Mouse (Mus musculus): Measurements from ENCODE around the gene Mgat3. TPM values are rescaled to one million over a fixed set of nuclear protein-coding genes. Genes with fewer than 3 reads are reported as not detected.

Gene Mgat3
- polyA plus RNA-seq, 1 experiment from 2014 or later: 1.4 TPM

DNA sequence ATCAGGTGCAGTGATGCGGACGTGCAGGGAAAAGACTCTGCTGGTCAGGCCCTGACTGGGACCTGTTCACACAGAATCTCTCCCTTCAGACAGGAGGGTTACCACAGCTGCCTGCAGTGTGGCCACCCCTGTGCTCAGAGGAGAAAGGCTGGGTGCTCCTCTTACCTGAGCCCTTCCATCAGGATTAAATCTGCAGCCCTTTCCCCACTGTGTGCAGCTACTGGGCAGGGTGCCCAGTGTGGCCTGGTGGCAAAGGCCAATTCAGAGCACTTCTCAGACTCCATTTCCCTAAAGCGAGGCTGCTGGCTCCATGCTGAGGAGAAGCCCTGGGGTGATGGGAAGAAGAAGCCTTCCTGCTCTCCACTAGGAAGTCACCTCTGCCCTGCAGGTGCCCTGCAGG lies 12.3 kb upstream of the Mgat3 start:
- H3K4me1 ChIP-seq (replicated peaks): peaks cover 22% of the 10 kb centered on the region
- no peak overlapping the region for H3K27ac ChIP-seq (ENCODE audit: poor library complexity, severe bottlenecking)
- no peak overlapping the region for H3K4me2 ChIP-seq
- H3K4me3 ChIP-seq: no peak overlapping the region
- no peak overlapping the region for H3K9ac ChIP-seq
- H3K36me3 ChIP-seq: peaks cover 72% of the 10 kb centered on the region
- no peaks in the 10 kb centered on the region for H3K27me3 ChIP-seq (replicated peaks)
- H3K9me3 ChIP-seq (replicated peaks): no peaks in the 10 kb centered on the region
- no peak for ATAC-seq (ENCODE audit: insufficient number of reproducible peaks, low FRiP score)
- WGBS: 91% methylated on average over 3 of the region's 3 CpGs

DNA sequence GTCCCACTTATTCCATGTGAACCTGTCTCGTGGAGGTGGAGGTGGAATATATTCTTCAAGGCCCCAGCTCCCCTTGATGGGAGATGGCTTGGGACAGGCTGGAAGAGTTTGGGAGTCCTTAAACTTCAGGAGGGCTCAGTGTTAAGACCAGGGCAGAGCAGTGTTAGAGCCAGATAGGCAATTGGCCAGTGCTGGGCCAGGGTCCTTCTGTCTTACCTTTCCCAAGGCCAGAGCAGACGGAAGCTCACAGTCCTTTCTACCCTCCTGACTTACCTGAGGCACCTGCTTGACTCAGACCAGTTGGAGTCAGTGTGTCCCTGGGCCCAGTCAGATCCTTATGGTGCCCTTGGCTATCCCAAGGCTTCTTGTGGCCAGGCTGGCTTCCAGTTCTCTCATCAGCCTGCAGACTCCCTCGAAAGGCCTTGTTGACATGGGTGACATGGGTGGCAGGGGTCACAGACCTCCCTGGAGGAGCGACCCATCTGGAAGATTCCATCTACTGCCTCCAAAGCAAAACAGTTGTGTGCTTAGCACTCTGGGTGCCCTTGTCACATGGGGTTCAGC lies 11.0 kb upstream of the Mgat3 start:
- WGBS: 78% methylated on average over 4 of the region's 4 CpGs

DNA sequence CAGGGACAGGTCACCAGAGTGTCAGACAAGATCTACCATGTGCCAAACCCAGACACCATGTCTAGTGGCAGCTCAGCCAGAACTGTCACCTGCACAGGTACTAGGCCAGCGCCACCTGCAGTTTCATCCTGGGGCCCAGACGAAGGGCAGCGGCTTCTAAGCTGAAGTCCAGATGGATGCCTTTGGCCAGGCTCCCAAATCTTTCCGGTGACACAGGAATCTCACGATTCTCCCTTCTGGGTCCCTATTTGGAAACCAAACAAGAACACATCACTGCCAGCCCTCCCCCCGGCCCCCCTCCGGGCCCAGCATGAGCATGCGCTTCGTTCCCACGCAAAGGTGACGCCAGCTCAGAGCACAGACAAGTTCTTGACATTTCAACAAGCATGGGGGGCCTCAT lies 10.2 kb upstream of the Mgat3 start:
- Histone ChIP-seq H3K36me3 (peaks cover 52% of the 10 kb centered on the region), H3K9ac (no peak overlapping the region), H3K27ac (ENCODE audit: poor library complexity, severe bottlenecking) (no peak overlapping the region), H3K9me3 (replicated peaks) (no peaks in the 10 kb centered on the region), H3K27me3 (replicated peaks) (no peaks in the 10 kb centered on the region), H3K4me2 (no peak overlapping the region), H3K4me1 (replicated peaks) (peaks cover 14% of the 10 kb centered on the region), H3K4me3 (no peak overlapping the region)
- 85% methylated on average over 11 of the region's 11 CpGs for WGBS
- no peak for ATAC-seq (ENCODE audit: insufficient number of reproducible peaks, low FRiP score)

More for the DNA sequence above, 11.0 kb upstream of the Mgat3 start:
- Histone ChIP-seq H3K27ac (ENCODE audit: poor library complexity, severe bottlenecking) (no peak overlapping the region), H3K9me3 (replicated peaks) (no peaks in the 10 kb centered on the region), H3K4me1 (replicated peaks) (peaks cover 22% of the 10 kb centered on the region), H3K9ac (no peak overlapping the region), H3K4me2 (no peak overlapping the region), H3K36me3 (peaks cover 60% of the 10 kb centered on the region), H3K4me3 (no peak overlapping the region), H3K27me3 (replicated peaks) (no peaks in the 10 kb centered on the region)
- ATAC-seq (ENCODE audit: insufficient number of reproducible peaks, low FRiP score): no peak

DNA sequence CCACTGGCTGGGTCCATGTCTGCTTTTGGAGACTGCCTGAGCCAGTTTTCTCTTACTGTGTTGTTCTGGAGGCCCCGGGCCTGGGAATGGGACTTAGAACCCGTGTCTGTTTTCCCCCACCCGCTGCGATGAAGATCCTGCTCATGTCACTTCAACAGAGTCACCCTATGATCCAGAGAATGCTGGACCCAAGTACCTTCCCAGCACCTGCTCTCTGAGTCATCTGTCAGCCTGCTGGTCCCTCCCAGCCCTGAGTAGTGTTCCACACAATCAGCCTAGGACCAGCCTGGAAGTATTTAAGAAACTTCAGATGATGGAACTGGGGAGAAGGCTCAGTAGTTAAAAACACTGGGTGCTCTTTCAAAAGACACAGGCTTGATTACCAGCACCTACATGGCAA lies 9.8 kb upstream of the Mgat3 start:
- Histone ChIP-seq H3K9ac (no peak overlapping the region), H3K27ac (ENCODE audit: poor library complexity, severe bottlenecking) (no peak overlapping the region), H3K36me3 (peaks cover 47% of the 10 kb centered on the region), H3K4me2 (no peak overlapping the region), H3K4me1 (replicated peaks) (peaks cover 10% of the 10 kb centered on the region), H3K27me3 (replicated peaks) (no peaks in the 10 kb centered on the region), H3K4me3 (no peak overlapping the region), H3K9me3 (replicated peaks) (no peaks in the 10 kb centered on the region)
- ATAC-seq (ENCODE audit: insufficient number of reproducible peaks, low FRiP score): no peak
- WGBS: 89% methylated on average over 4 of the region's 4 CpGs

DNA sequence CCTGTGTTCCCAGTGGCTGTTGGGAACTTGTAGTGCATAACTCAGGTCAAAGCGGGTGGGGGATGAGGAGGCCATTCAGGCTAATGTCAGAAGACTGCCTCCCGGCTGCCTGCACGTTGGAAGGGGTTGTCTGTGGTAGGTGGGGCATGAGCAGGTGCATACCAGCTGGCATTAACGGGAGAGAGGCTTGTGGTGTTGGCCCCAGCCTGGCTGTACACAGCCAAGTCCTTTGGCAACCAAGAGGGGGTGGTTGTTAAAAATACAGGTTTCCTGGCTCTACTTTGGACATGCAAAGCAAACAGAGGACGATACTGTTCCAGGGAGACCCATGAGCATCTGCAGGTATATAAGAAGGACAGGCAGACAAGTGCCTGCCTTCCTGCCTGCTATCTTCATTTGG lies 8.1 kb upstream of the Mgat3 start:
- H3K9me3 ChIP-seq (replicated peaks): no peaks in the 10 kb centered on the region
- 54% methylated on average over 5 of the region's 5 CpGs for WGBS
- no peak overlapping the region for H3K4me2 ChIP-seq
- no peak overlapping the region for H3K9ac ChIP-seq
- H3K27me3 ChIP-seq (replicated peaks): 0 out of 2 replicates have a peak, but pooled peaks cover 7% of the 10 kb centered on the region
- H3K4me1 ChIP-seq (replicated peaks): no peaks in the 10 kb centered on the region
- H3K36me3 ChIP-seq: peaks cover 31% of the 10 kb centered on the region
- no peak overlapping the region for H3K4me3 ChIP-seq
- H3K27ac ChIP-seq (ENCODE audit: poor library complexity, severe bottlenecking): no peak overlapping the region
- no peak for ATAC-seq (ENCODE audit: insufficient number of reproducible peaks, low FRiP score)

DNA sequence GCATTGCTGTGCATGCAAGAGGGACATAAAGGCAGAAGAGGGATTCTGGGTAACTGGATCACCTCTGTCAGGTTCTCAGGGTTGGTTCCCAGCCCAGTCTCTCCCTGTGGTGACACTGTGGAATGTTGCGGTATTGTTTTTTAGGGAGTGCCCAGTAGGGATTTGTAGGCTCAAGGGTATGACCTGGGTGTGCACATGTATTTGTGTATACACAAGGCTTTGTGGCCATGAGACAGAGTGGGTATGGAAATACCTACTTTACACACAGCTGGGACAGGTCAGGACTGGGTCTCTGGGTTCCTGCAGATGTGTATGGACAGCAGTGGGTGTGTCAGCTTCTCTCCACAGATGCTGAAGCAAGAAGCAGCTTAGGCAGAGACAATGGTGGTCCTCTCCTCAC lies 4.0 kb upstream of the Mgat3 start:
- Histone ChIP-seq H3K27me3 (replicated peaks) (0 out of 2 replicates have a peak, but pooled peaks cover 30% of the 10 kb centered on the region), H3K36me3 (no peaks in the 10 kb centered on the region), H3K4me1 (replicated peaks) (peaks cover 15% of the 10 kb centered on the region), H3K9ac (no peak overlapping the region), H3K4me3 (no peak overlapping the region), H3K4me2 (no peak overlapping the region), H3K9me3 (replicated peaks) (no peaks in the 10 kb centered on the region), H3K27ac (ENCODE audit: poor library complexity, severe bottlenecking) (no peak overlapping the region)
- WGBS: 94% methylated on average over 1 of the region's 1 CpGs
- no peak for ATAC-seq (ENCODE audit: insufficient number of reproducible peaks, low FRiP score)

DNA sequence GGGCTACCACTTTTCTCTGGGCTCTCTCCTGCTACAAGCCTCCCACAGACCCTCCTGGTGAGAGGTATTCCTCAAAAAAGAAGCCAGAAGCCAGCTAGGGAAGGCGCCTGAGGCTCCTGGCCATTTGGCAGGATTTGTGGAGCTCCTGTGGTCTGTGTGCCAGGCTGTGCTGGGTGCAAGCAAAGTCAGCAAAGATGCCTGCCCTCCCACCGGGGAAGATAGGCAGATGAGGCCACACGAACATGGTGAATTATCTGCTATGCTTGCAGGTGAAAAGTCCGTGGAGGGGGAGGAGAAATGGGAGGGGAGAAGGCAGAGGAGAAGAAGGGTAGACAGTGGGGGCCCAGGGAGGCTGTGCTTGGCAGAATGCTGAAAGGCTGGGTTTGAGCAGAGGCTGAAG lies 3.2 kb upstream of the Mgat3 start:
- H3K9me3 ChIP-seq (replicated peaks): no peaks in the 10 kb centered on the region
- H3K9ac ChIP-seq: no peak overlapping the region
- H3K4me2 ChIP-seq: no peak overlapping the region
- no peak overlapping the region for H3K27ac ChIP-seq (ENCODE audit: poor library complexity, severe bottlenecking)
- no peak overlapping the region for H3K4me3 ChIP-seq
- peaks cover 23% of the 10 kb centered on the region for H3K4me1 ChIP-seq (replicated peaks)
- no peak for ATAC-seq (ENCODE audit: insufficient number of reproducible peaks, low FRiP score)
- WGBS: 30% methylated on average over 4 of the region's 4 CpGs
- no peaks in the 10 kb centered on the region for H3K36me3 ChIP-seq
- peaks cover 39% of the 10 kb centered on the region for H3K27me3 ChIP-seq (replicated peaks)

DNA sequence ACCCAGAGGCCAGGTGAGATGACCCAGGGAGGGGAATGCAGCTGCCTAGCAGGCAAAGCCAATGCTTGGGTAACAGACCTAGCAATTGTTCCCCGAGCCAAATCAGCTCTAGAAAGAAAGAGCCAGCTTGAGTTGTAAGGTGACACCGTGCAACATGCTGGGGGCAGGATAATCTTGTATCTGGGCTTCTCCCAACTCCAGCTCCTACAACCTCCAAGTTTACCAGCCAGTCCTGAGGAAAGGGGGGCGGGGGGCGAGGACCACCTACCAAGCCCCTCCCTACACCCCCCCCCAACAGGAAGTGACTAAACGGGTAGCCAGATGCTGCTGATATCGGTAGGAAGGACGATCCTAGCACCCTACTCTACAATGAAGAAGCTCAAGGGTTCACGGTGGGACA lies 2.2 kb upstream of the Mgat3 start:
- no peak overlapping the region for H3K4me3 ChIP-seq
- WGBS: 4% methylated on average over 8 of the region's 8 CpGs
- H3K9me3 ChIP-seq (replicated peaks): no peaks in the 10 kb centered on the region
- no peak overlapping the region for H3K9ac ChIP-seq
- H3K4me2 ChIP-seq: no peak overlapping the region
- H3K27me3 ChIP-seq (replicated peaks): peaks cover 46% of the 10 kb centered on the region
- peaks cover 23% of the 10 kb centered on the region for H3K4me1 ChIP-seq (replicated peaks)
- no peak overlapping the region for H3K27ac ChIP-seq (ENCODE audit: poor library complexity, severe bottlenecking)
- H3K36me3 ChIP-seq: no peaks in the 10 kb centered on the region
- no peak for ATAC-seq (ENCODE audit: insufficient number of reproducible peaks, low FRiP score)

DNA sequence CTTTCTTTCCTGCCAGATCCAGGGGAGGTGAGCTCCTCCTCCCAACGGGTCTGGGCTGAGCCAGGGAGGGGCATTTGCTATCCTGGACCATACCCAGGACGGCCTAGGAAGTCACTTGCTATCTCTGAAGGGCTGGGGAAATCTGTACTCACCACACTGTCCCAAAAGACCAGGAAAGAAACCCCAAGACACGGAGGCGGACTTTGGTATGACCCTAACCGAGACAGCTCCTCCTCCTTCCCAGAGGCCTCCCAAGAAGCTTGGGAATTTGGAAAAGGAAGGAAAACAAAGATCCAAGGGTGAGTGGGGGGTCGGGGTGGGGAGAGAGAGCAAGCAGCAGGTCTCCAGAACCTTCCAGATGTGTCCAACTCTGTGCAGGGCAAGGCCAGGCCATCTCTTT lies 1.7 kb upstream of the Mgat3 start:
- peaks cover 25% of the 10 kb centered on the region for H3K4me1 ChIP-seq (replicated peaks)
- H3K36me3 ChIP-seq: no peaks in the 10 kb centered on the region
- H3K9me3 ChIP-seq (replicated peaks): no peaks in the 10 kb centered on the region
- WGBS: 18% methylated on average over 6 of the region's 6 CpGs
- peaks cover 46% of the 10 kb centered on the region for H3K27me3 ChIP-seq (replicated peaks)
- H3K4me3 ChIP-seq: no peak overlapping the region
- no peak overlapping the region for H3K27ac ChIP-seq (ENCODE audit: poor library complexity, severe bottlenecking)
- H3K9ac ChIP-seq: no peak overlapping the region
- ATAC-seq (ENCODE audit: insufficient number of reproducible peaks, low FRiP score): no peak
- no peak overlapping the region for H3K4me2 ChIP-seq

DNA sequence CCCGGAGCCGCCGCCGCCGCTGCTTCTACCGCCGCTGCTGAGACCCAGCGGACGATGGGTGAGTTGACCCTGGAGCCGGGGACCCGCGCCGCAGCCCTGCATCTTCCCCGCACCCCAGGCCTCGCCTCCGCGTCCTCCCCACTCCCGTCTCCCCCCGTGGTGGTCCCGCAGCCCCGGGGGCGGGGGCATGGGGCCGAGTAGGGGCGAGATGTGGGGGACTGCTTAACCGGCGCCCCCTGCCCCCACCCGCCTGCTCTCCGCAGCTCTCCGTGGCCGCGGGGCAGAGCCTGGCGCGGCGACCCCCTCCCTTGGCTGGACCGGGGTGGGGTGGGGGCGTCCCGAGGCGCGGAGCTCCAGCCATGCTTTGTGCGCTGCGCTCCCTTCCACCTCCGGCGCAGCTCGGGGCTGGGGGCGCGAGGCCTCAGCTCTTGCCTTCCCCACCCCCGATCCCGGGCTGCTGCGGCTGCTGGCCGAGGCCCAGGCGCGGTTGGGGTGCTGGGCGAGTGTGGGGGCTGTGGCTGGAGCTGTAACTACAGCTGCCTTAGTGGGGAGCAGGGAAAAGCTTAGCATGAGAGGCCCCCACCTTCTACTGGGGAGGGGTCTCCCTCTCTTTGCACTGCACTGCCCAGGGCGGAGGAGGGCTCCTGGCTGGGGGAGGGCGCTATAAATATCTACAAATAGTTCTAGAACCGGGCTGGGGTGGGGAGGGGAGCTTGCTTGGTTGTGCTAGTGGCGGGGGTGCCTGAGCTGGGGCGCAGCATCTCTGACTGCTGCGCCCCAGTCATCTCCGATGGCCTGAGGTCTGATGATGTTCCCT lies 468 bp downstream of the Mgat3 start:
- ATAC-seq (ENCODE audit: insufficient number of reproducible peaks, low FRiP score): peak; percentile 30
- WGBS: under 1% methylated on average over 49 of the region's 60 CpGs

DNA sequence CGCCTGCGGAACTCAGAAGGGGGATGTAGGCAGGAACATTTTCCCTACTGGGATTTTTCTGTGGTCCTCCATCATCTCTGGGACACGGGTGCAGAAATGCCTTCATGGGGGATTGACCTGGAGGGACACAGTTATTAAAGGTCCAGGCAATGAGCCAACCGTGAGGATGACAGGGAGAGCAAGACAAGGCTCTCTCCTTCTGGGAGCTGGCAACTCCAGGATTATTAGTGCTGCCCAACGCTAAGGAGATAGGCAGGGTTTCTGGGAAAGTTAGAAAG lies 1.0 kb downstream of the Mgat3 start:
- no peak for ATAC-seq (ENCODE audit: insufficient number of reproducible peaks, low FRiP score)

More for the DNA sequence above, 468 bp downstream of the Mgat3 start:
- peak overlapping the region; percentile 74 for H3K4me3 ChIP-seq
- H3K9me3 ChIP-seq (replicated peaks): no peaks in the 10 kb centered on the region
- peak overlapping the region; percentile 77 for H3K9ac ChIP-seq
- H3K4me2 ChIP-seq: peak overlapping the region; percentile 99
- no peaks in the 10 kb centered on the region for H3K36me3 ChIP-seq
- H3K27me3 ChIP-seq (replicated peaks): peaks cover 46% of the 10 kb centered on the region
- H3K27ac ChIP-seq (ENCODE audit: poor library complexity, severe bottlenecking): no peak overlapping the region
- H3K4me1 ChIP-seq (replicated peaks): peaks cover 28% of the 10 kb centered on the region

DNA sequence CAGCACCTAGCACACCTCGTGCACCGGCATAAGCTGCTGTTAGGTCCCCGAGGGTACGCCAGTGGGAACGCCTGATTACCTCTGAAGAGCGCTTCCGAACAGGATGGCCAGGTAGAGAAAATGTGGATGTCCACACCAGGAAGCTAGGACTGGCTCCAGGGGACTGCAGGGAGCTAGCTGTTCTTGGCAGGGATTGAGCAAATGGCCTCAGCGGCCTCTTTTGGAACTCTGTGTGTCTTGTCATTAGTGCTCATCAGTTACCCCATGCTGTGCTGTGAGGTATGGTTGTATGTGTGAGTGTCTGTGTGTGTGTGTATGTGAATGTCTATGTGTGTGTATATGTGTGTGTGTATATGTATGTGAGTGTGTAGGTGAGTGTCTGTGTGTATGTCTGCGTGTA lies 1.8 kb downstream of the Mgat3 start:
- 71% methylated on average over 9 of the region's 9 CpGs for WGBS
- Histone ChIP-seq H3K9ac (no peak overlapping the region), H3K36me3 (no peaks in the 10 kb centered on the region), H3K4me3 (no peak overlapping the region), H3K27ac (ENCODE audit: poor library complexity, severe bottlenecking) (no peak overlapping the region), H3K4me2 (no peak overlapping the region), H3K27me3 (replicated peaks) (peaks cover 38% of the 10 kb centered on the region), H3K9me3 (replicated peaks) (no peaks in the 10 kb centered on the region), H3K4me1 (replicated peaks) (peaks cover 28% of the 10 kb centered on the region)
- no peak for ATAC-seq (ENCODE audit: insufficient number of reproducible peaks, low FRiP score)

More for the DNA sequence above, 1.0 kb downstream of the Mgat3 start:
- no peaks in the 10 kb centered on the region for H3K9me3 ChIP-seq (replicated peaks)
- peaks cover 28% of the 10 kb centered on the region for H3K4me1 ChIP-seq (replicated peaks)
- H3K9ac ChIP-seq: peak overlapping the region; percentile 77
- H3K27me3 ChIP-seq (replicated peaks): peaks cover 44% of the 10 kb centered on the region
- H3K4me2 ChIP-seq: peak overlapping the region; percentile 99
- H3K27ac ChIP-seq (ENCODE audit: poor library complexity, severe bottlenecking): no peak overlapping the region
- WGBS: 8% methylated on average over 5 of the region's 5 CpGs
- H3K4me3 ChIP-seq: peak overlapping the region; percentile 74
- no peaks in the 10 kb centered on the region for H3K36me3 ChIP-seq
